Mouse (Mus musculus) limb, embryonic 13.5 days (tissue): ENCODE results near the gene Serinc4. TPM values are rescaled to one million over a fixed set of nuclear protein-coding genes. Genes with fewer than 3 reads are reported as not detected.

Experiments
- ATAC-seq: fragments of 200-750 bp; cut with Nextera tagmentation; 2 replicates; pipeline ENCODE4 v1.8.0; 2017; ENCODE audit warnings: low read depth, moderate number of reproducible peaks, moderate TSS enrichment; ENCODE audit not compliant: low FRiP score
- H3K27ac ChIP-seq: fragments of 300-500 bp; sonication (generic); 2 replicates; pipeline ENCODE4 v1.5.1; 2015; ENCODE audit warnings: inconsistent platforms, mild to moderate bottlenecking, moderate library complexity
- H3K27me3 ChIP-seq: fragments of 300-500 bp; sonication (generic); 2 replicates; pipeline ENCODE4 v1.6.1; 2015; ENCODE audit warnings: mild to moderate bottlenecking, inconsistent platforms
- H3K36me3 ChIP-seq: fragments of 300-500 bp; sonication (generic); 2 replicates; pipeline ENCODE4 v1.6.1; 2015; ENCODE audit warnings: inconsistent platforms, mild to moderate bottlenecking, moderate library complexity
- H3K4me1 ChIP-seq: fragments of 300-500 bp; sonication (generic); 2 replicates; pipeline ENCODE4 v1.6.1; 2015; ENCODE audit warnings: inconsistent platforms
- H3K4me2 ChIP-seq: fragments of 300-500 bp; sonication (generic); replicated peaks from 2 replicates; pipeline ENCODE4 v1.6.1; 2015; ENCODE audit warnings: inconsistent platforms, mild to moderate bottlenecking, moderate library complexity
- H3K4me3 ChIP-seq: fragments of 300-500 bp; sonication (generic); 2 replicates; pipeline ENCODE4 v1.5.1; 2015; ENCODE audit warnings: moderate library complexity, mild to moderate bottlenecking, inconsistent platforms
- H3K9ac ChIP-seq: fragments of 300-500 bp; sonication (generic); 2 replicates; pipeline ENCODE4 v1.6.1; 2015; ENCODE audit warnings: mild to moderate bottlenecking, inconsistent platforms
- H3K9me3 ChIP-seq: fragments of 300-500 bp; sonication (generic); 2 replicates; pipeline ENCODE4 v1.6.1; 2016; ENCODE audit warnings: inconsistent platforms
- WGBS: fragments of 180-500 bp; shearing (Covaris S2); methylation state at CpG from one replicate; pipeline ENCODE4 v1.1.7; 2015; 5-methylcytosine and 5-hydroxymethylcytosine counted together
- microRNA-seq: library from miRNA; unstranded; fragments of <30 nt; microRNA quantifications from one replicate; pipeline ENCODE4, GENCODE M21; 2016
- polyA plus RNA-seq: library from polyadenylated mRNA; unstranded; fragments of >200 nt; fragmentation: Nextera tagmentation; extraction: Ambion mirVana; gene quantifications from 2 replicates; pipeline ENCODE4 v1.2.1, GENCODE M21; 2015

Gene Serinc4
- polyA plus RNA-seq, 1 experiment from 2014 or later: 0.28 TPM

DNA sequence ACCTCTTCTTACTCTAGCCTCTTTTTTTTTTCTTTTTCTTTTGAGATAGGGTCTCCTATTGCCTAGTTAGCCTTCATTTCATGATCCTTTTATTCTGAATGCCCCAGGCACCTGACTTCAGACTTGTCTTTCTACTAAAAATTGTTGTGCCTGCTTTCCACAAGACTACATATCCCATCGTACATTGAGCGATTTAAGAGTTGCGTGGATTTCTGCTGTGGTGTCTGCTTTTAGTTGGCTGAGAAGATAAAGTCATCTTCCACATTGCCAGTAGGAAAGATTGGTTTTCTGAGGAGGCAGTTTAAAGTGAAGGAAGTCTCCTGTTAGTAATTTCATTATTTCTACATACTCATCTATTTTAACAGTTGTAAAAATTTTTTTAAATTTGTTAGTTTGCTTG lies 41.0 kb downstream of the Serinc4 start:
- Histone ChIP-seq H3K9ac (0 out of 2 replicates have a peak overlapping the region, but pooled peaks have one; percentile 99), H3K4me1 (peaks cover 30% of the 10 kb centered on the region)

DNA sequence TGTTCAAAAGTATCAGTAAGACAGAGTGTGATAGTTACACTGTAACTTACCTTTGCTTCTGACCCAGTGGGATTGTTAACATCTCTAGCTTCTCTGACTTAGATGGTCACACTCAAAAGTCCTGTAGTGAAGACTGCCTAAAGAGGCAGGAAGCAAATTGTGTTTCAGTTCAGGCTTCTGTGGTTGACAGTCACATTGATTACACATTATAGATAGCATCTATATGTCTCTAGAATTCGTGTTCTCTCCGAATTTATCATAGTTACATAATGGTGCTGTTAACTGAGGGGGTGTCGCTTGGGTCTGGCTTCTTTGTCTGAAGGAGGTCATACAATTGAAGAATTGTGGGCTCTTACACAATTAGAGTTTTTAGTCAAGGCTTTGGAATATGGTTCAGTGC lies 41.5 kb downstream of the Serinc4 start:
- Histone ChIP-seq H3K27ac (no peak overlapping the region), H3K36me3 (peaks cover 39% of the 10 kb centered on the region), H3K4me1 (peaks cover 30% of the 10 kb centered on the region), H3K4me3 (peak overlapping the region; percentile 98), H3K4me2 (peak overlapping the region; percentile 70), H3K9ac (peak overlapping the region; percentile 99), H3K27me3 (no peaks in the 10 kb centered on the region), H3K9me3 (no peaks in the 10 kb centered on the region)
- ATAC-seq: no peak
- 70% methylated on average over 3 of the region's 3 CpGs for WGBS

More for the DNA sequence above, 41.0 kb downstream of the Serinc4 start:
- H3K4me3 ChIP-seq: peak overlapping the region; percentile 98
- 80% methylated on average over 3 of the region's 3 CpGs for WGBS
- no peak overlapping the region for H3K27ac ChIP-seq
- no peaks in the 10 kb centered on the region for H3K27me3 ChIP-seq
- H3K9me3 ChIP-seq: no peaks in the 10 kb centered on the region
- peaks cover 43% of the 10 kb centered on the region for H3K36me3 ChIP-seq
- ATAC-seq: no peak
- H3K4me2 ChIP-seq: peak overlapping the region; percentile 70

GRCm38 (mm10) chr2:121414139-121414685 lies 42.4 kb downstream of the Serinc4 start:
- peaks cover 34% of the 10 kb centered on the region for H3K36me3 ChIP-seq

DNA sequence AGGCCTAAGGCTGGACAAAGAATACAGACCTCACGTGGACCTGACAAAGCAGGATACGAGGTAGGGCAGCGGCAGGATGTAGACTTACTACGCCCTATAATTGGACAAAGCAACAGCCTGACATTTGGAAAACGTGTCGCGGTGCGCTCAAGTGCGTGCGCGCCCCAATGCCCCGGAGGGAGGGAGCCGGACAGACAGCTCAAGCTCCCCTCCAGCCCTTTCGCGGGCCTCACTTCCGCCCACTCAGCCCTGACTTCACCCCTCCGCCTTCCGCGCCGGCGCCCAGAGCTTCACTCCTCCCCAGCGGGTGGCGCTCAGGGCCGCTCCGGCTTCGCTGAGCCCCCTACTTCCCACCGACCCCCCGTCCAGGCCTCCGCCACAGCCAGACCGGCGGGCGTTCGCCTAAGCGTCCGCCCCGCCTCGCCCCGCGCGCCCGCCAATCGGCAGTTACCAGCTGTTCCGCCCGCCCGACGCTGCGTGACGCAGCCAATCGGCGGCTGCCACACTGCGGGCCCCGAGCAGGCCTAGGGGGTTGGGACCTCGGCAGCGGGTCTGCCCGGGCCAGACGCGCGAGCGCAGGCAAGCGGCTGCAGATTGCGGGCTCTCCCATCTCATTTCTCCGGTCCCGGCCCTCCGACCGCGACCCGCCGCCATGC lies 43.1 kb downstream of the Serinc4 start, which contains the start of the genes Pdia3 and Catsper2:
Gene Pdia3 (plus strand): TSS at position 389 of the 656 bp plus-strand sequence.
Gene Catsper2 (minus strand): TSS at position 406 of the 656 bp plus-strand sequence.
- peak within 1 kb of the TSS; percentile 99 for H3K9ac ChIP-seq
- H3K4me1 ChIP-seq: peaks cover 30% of the 10 kb centered on the region
- peak within 1 kb of the TSS; percentile 98 for H3K27ac ChIP-seq
- ATAC-seq: peak; percentile 99
- H3K36me3 ChIP-seq: peaks cover 27% of the 10 kb centered on the region
- peak within 1 kb of the TSS; percentile 98 for H3K4me3 ChIP-seq
- no peaks in the 10 kb centered on the region for H3K9me3 ChIP-seq
- under 1% methylated on average over 68 of the region's 68 CpGs for WGBS
- peak within 1 kb of the TSS; percentile 70 for H3K4me2 ChIP-seq
- H3K27me3 ChIP-seq: no peaks in the 10 kb centered on the region

More at GRCm38 (mm10) chr2:121414139-121414685, 42.4 kb downstream of the Serinc4 start:
- ATAC-seq: peak; percentile 38
- Histone ChIP-seq H3K27ac (peak overlapping the region; percentile 98), H3K9ac (peak overlapping the region; percentile 99), H3K27me3 (no peaks in the 10 kb centered on the region), H3K9me3 (no peaks in the 10 kb centered on the region), H3K4me3 (peak overlapping the region; percentile 98), H3K4me2 (peak overlapping the region; percentile 70), H3K4me1 (peaks cover 30% of the 10 kb centered on the region)
- under 1% methylated on average over 32 of the region's 32 CpGs for WGBS

DNA sequence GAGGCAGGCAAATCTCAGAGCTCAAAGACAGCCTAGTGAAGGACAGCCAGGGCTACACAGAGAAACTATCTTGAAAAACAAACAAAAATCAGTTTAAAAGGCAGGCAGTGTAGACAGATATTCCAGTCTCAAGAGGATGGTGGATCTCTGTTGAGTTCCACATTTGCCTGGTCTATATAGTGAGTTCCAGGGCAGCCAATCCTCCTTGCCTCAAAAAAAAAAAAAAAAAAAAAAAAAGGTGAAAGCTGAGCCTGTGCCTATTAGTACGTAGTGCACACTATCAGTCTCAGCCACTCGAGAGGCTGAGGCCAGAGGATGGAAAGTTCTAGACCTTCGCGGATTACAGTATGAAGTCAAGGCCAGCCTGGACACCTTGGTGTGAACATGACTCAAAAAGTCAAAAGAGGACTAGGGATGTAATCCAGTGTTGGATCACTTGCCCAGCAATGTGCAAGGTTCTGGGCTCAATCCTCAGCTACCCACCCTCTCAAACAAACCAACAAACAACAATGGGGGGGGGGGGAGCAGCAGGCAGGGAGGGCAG lies 43.7 kb downstream of the Serinc4 start:
- Histone ChIP-seq H3K27me3 (no peaks in the 10 kb centered on the region), H3K4me2 (peak overlapping the region; percentile 70), H3K36me3 (peaks cover 21% of the 10 kb centered on the region), H3K9ac (peak overlapping the region; percentile 74), H3K9me3 (0 out of 2 replicates have a peak, but pooled peaks cover 4% of the 10 kb centered on the region), H3K27ac (peak overlapping the region; percentile 98), H3K4me1 (peaks cover 30% of the 10 kb centered on the region), H3K4me3 (peak overlapping the region; percentile 98)
- ATAC-seq: no peak
- 15% methylated on average over 4 of the region's 4 CpGs for WGBS

DNA sequence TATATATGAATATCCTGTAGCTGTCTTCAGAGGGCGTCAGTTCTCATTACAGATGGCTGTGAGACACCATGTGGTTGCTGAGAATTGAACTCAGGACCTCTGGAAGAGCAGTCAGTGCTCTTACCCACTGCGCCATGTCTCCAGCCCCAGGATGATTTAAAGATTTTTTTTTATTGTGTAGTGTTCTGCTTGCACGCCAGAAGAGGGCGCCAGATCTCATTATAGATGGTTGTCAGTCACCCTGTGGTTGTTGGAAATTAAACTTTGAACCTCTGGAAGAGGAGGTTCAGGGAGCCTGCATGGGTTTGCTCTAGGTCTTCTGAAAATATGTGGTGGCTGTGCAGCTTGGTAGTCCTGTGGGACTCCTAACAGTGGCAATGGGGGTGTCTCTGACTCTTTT lies 48.4 kb downstream of the Serinc4 start:
- 35% methylated on average over 4 of the region's 4 CpGs for WGBS
- H3K36me3 ChIP-seq: no peaks in the 10 kb centered on the region
- no peak for ATAC-seq
- 0 out of 2 replicates have a peak, but pooled peaks cover 4% of the 10 kb centered on the region for H3K9me3 ChIP-seq
- no peak overlapping the region for H3K9ac ChIP-seq
- no peak overlapping the region for H3K27ac ChIP-seq
- no peaks in the 10 kb centered on the region for H3K27me3 ChIP-seq
- 0 out of 2 replicates have a peak, but pooled peaks cover 5% of the 10 kb centered on the region for H3K4me1 ChIP-seq
- H3K4me2 ChIP-seq: no peak overlapping the region
- no peak overlapping the region for H3K4me3 ChIP-seq

GRCm38 (mm10) chr2:121403296-121403695 lies 53.3 kb downstream of the Serinc4 start:
- Histone ChIP-seq H3K27me3 (no peaks in the 10 kb centered on the region), H3K4me1 (no peaks in the 10 kb centered on the region), H3K27ac (no peak overlapping the region), H3K36me3 (no peaks in the 10 kb centered on the region), H3K4me2 (no peak overlapping the region), H3K9ac (no peak overlapping the region), H3K9me3 (0 out of 2 replicates have a peak, but pooled peaks cover 2% of the 10 kb centered on the region), H3K4me3 (no peak overlapping the region)
- no peak for ATAC-seq

DNA sequence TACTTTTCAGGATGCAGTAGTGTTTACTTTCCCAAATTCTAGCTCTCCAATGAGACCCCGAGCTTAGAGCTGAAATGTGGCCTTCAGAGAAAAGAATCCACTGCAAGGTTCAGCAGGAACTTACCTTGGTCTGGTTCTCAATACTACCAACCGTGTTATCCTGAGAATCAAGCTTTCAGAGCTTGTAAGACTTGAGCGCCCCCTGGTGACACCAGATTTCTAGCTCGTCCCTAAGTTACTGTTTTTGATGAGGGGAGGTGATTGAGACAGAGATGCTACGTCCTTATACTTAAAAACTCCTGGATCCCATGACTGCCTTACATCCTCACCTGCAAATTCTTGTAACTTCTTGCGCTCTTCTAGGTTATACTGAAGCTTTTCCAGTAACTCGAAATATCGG lies 60.0 kb downstream of the Serinc4 start:
- H3K9ac ChIP-seq: no peak overlapping the region
- ATAC-seq: no peak
- WGBS: 15% methylated on average over 8 of the region's 8 CpGs

More for the DNA sequence above, 60.0 kb downstream of the Serinc4 start:
- H3K4me3 ChIP-seq: no peak overlapping the region
- no peaks in the 10 kb centered on the region for H3K4me1 ChIP-seq
- H3K27me3 ChIP-seq: no peaks in the 10 kb centered on the region
- no peaks in the 10 kb centered on the region for H3K36me3 ChIP-seq
- H3K9me3 ChIP-seq: no peaks in the 10 kb centered on the region
- no peak overlapping the region for H3K27ac ChIP-seq
- H3K4me2 ChIP-seq: no peak overlapping the region

Small RNAs within 50 kb of the gene (microRNA-seq; reads per million reads assigned to microRNA genes)
- not detected for gene Gm22953

Other genes with a start within 250 kb of the Serinc4 start
- gene Trp53bp1, start 185.4 kb downstream of the Serinc4 start, polyA plus RNA-seq: 89.9 and 99.6 TPM in 2 replicates
- gene Map1a, start 167.2 kb downstream of the Serinc4 start, polyA plus RNA-seq: 3.1 and 4.5 TPM in 2 replicates
- gene Ppip5k1, start 101.4 kb downstream of the Serinc4 start, polyA plus RNA-seq: 8.1 and 8.8 TPM in 2 replicates
- 2.6 and 3.4 TPM in 2 replicates for gene Ckmt1, start 99.1 kb downstream of the Serinc4 start, polyA plus RNA-seq
- not detected in 2 replicates for gene Strc, start 69.6 kb downstream of the Serinc4 start, polyA plus RNA-seq
- gene Pdia3, start 43.0 kb downstream of the Serinc4 start, polyA plus RNA-seq: 760 and 810 TPM in 2 replicates
- 3.0 TPM in 2 replicates for gene Catsper2, start 43.0 kb downstream of the Serinc4 start, polyA plus RNA-seq
- 9.8 TPM in 2 replicates for gene Ell3, start 12.5 kb downstream of the Serinc4 start, polyA plus RNA-seq
- 513 and 546 TPM in 2 replicates for gene Serf2, start 7.6 kb downstream of the Serinc4 start, polyA plus RNA-seq
- 132 and 133 TPM in 2 replicates for gene Hypk, start 3.5 kb downstream of the Serinc4 start, polyA plus RNA-seq
- gene Mfap1b, start 17.3 kb upstream of the Serinc4 start, polyA plus RNA-seq: 63.9 and 67.0 TPM in 2 replicates
- gene Mfap1a, start 49.9 kb upstream of the Serinc4 start, polyA plus RNA-seq: 31.4 and 36.1 TPM in 2 replicates
- 7.3 and 8.2 TPM in 2 replicates for gene Wdr76, start 49.9 kb upstream of the Serinc4 start, polyA plus RNA-seq